Mouse (Mus musculus) frontal cortex, adult (tissue): ENCODE data around the gene Zfp456.
A peak's percentile ranks its signal among the peaks of the same experiment; 100 is the strongest.
"Not testable (repeated sequence)": the region's sequence is repeated elsewhere in the genome, so short reads cannot be mapped to it uniquely, and the experiment has no call there.

Experiments used
- ATAC-seq: cut with Nextera tagmentation; 2 replicates; pipeline ENCODE4 v1.9.2; 2017; ENCODE audit warnings: mild to moderate bottlenecking, moderate library complexity, mixed read lengths; ENCODE audit not compliant: low TSS enrichment

Zfp456 gene

GRCm38 (mm10) chr13:67375050-67375911, at the start of gene Zfp456, which contains the start of gene Gm28041:
TSS of gene Zfp456 (minus strand) at chr13:67375810.
TSS of gene Gm28041 (minus strand) at chr13:67375733.
- ATAC-seq: peak; percentile 99

- not testable (repeated sequence) for ATAC-seq
Observed at GRCm38 (mm10) chr13:67422532-67422931, 46.9 kb upstream of the Zfp456 start.

- ATAC-seq: peak; percentile 92
Observed at GRCm38 (mm10) chr13:67421207-67421857, 45.7 kb upstream of the Zfp456 start, which contains the start of gene Zfp459. TSS of gene Zfp459 (minus strand) at chr13:67421418.

GRCm38 (mm10) chr13:67420558-67421206, 45.1 kb upstream of the Zfp456 start:
- no peak for ATAC-seq

- ATAC-seq: no peak
Observed at GRCm38 (mm10) chr13:67416811-67417210, 41.2 kb upstream of the Zfp456 start.

- no peak for ATAC-seq
Observed at GRCm38 (mm10) chr13:67415759-67416158, 40.1 kb upstream of the Zfp456 start.

GRCm38 (mm10) chr13:67413634-67414033, 38.0 kb upstream of the Zfp456 start:
- peak; percentile 41; the same call in 1 of the 2 replicates for ATAC-seq

- peak; percentile 100 for ATAC-seq
Observed at GRCm38 (mm10) chr13:67399183-67399903, 23.7 kb upstream of the Zfp456 start, which contains the start of gene Zfp429. TSS of gene Zfp429 (minus strand) at chr13:67399819.

GRCm38 (mm10) chr13:67376255-67376654, 645 bp upstream of the Zfp456 start:
- not testable (repeated sequence) for ATAC-seq

- peak; percentile 99 for ATAC-seq
Observed at GRCm38 (mm10) chr13:67360131-67360744, 15.4 kb downstream of the Zfp456 start, which contains the start of the genes Gm28044 and Zfp953. TSS of gene Gm28044 (minus strand) at chr13:67360536. TSS of gene Zfp953 (minus strand) at chr13:67360605.

- no peak for ATAC-seq
Observed at GRCm38 (mm10) chr13:67351854-67352253, 23.8 kb downstream of the Zfp456 start.

- ATAC-seq: no peak
Observed at GRCm38 (mm10) chr13:67343422-67343821, 32.2 kb downstream of the Zfp456 start.

- ATAC-seq: no peak
Observed at GRCm38 (mm10) chr13:67332877-67333276, 42.7 kb downstream of the Zfp456 start.

GRCm38 (mm10) chr13:67332019-67332724, 43.4 kb downstream of the Zfp456 start, which contains the start of gene Zfp595:
TSS of gene Zfp595 (minus strand) at chr13:67332570.
- peak; percentile 99 for ATAC-seq
